ENCODE assay signal across 8 mouse cellular contexts in the genomic region with DNA sequence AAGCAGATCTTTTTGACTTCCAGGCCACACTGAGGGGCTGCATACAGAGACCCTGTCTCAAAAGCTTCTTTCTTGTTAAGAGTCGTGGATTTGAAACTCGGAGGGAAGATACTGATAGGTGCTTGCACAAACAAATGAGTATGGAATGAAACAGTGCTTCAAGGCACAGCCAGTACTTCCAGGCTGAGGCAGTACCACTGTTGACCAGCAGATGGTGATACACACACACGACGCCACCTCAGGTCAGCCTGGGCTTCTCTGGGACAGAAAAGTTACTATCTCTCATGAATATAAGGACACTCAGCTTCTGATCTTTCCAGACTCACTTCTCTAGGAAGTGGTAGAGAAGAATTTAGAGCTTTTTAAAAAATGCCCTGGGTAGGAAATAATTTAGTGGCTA. TPM values are rescaled to one million over a fixed set of nuclear protein-coding genes. Genes with fewer than 3 reads are reported as not detected.
DNase-seq lines count a peak whose midpoint lies in the region; TF ChIP-seq lines count a peak whose summit lies in the region.
"Had no signal": no experiment of that assay in that cellular context is flagged by ENCODE, and none has a peak within 500 bp of the region (broad histone marks: within the 10 kb centered on the region; RNA-seq: fewer than 3 reads in every experiment).

No protein-coding gene starts in this region.

- H3K9ac ChIP-seq in ES-E14 (ENCODE audit: insufficient read depth, low read depth, low read length, poor library complexity, severe bottlenecking), result no peak overlapping the region
- H3K9ac ChIP-seq: neural tube, embryonic 12.5 days had no signal

- no peak overlapping the region for H3K4me3 ChIP-seq in ES-E14 (ENCODE audit: insufficient read depth in 1 of 2, low read depth in 1 of 2, low read length in 2 of 2, poor library complexity in 1 of 2, severe bottlenecking in 1 of 2)
- no peak overlapping the region for H3K4me3 ChIP-seq in heart, embryonic 10.5 days
- H3K4me3 ChIP-seq in small intestine, adult 2 months (ENCODE audit: low read depth, low read length), result no peak overlapping the region
- H3K4me3 ChIP-seq: neural tube, embryonic 12.5 days had no signal

- H3K27me3 ChIP-seq in heart, embryonic 10.5 days (ENCODE audit: insufficient read depth, poor library complexity, severe bottlenecking), result no peaks in the 10 kb centered on the region
- H3K27me3 ChIP-seq in small intestine, adult 2 months (ENCODE audit: control insufficient read depth, insufficient read depth, low read length), result no peaks in the 10 kb centered on the region
- H3K27me3 ChIP-seq: neural tube, embryonic 12.5 days had no signal

- DNase-seq in ES-E14 (ENCODE audit: low read depth, low spot score), result peak; percentile 71
- peak; percentile 87 for DNase-seq in adrenal gland, postnatal 10 days
- DNase-seq in embryo, embryonic 11.5 days (ENCODE audit: low read depth, low spot score), result peak; percentile 71
- DNase-seq in heart, embryonic 10.5 days (ENCODE audit: low spot score), result peak; percentile 77
- peak; percentile 52 for DNase-seq in layer of hippocampus, adult 9-11 months
- peak; percentile 85 for DNase-seq in lung, postnatal 14 days

- no peak for TF ChIP-seq POLR2A in small intestine, adult 2 months (IDR thresholded peaks at IDR 0.05; ENCODE audit: low read depth, low read length)

- H3K9me3 ChIP-seq in ES-E14 (ENCODE audit: control insufficient read depth, insufficient read depth, low read depth, low read length), result no peaks in the 10 kb centered on the region
- H3K9me3 ChIP-seq in heart, embryonic 10.5 days, result no peaks in the 10 kb centered on the region
- H3K9me3 ChIP-seq: neural tube, embryonic 12.5 days had no signal

- WGBS in heart, embryonic 10.5 days, result 18% methylated on average over 4 of the region's 4 CpGs
- WGBS in small intestine, adult 2 months, result 16% methylated on average over 4 of the region's 4 CpGs

- H3K4me1 ChIP-seq in ES-E14 (ENCODE audit: control insufficient read depth in 2 of 2, insufficient read depth in 2 of 2, low read length in 2 of 2, poor library complexity in 1 of 2), result no peaks in the 10 kb centered on the region
- no peaks in the 10 kb centered on the region for H3K4me1 ChIP-seq in heart, embryonic 10.5 days
- no peaks in the 10 kb centered on the region for H3K4me1 ChIP-seq in small intestine, adult 2 months (ENCODE audit: control insufficient read depth, insufficient read depth, insufficient read length, low read length)
- H3K4me1 ChIP-seq: neural tube, embryonic 12.5 days had no signal

- in situ Hi-C loops in ES-E14 (cut with MboI; ENCODE audit: low sequenced_read_pairs in 2 of 2, unreplicated experiment in 2 of 2), result loop anchor here in 1 of 2 experiments (10.0 kb wide), 1 partner anchor 108 kb away; no protein-coding TSS in a partner anchor

- peak; percentile 96; the same call in 1 of the 2 replicates for TF ChIP-seq CTCF in small intestine, adult 2 months (IDR thresholded peaks at IDR 0.05; ENCODE audit: extremely low read depth, insufficient read length, insufficient replicate concordance, low read depth, low read length)

- H3K27ac ChIP-seq in ES-E14 (ENCODE audit: insufficient read depth, low read depth, low read length, poor library complexity, severe bottlenecking), result no peak overlapping the region
- H3K27ac ChIP-seq in heart, embryonic 10.5 days, result no peak overlapping the region
- H3K27ac ChIP-seq in small intestine, adult 2 months (ENCODE audit: insufficient read depth, low read depth, low read length), result no peak overlapping the region
- H3K27ac ChIP-seq: neural tube, embryonic 12.5 days had no signal

- H3K36me3 ChIP-seq in ES-E14 (ENCODE audit: control insufficient read depth, insufficient read depth, low read length, poor library complexity, severe bottlenecking), result peaks cover 7% of the 10 kb centered on the region; the same call in 1 of the 2 replicates
- peaks cover 66% of the 10 kb centered on the region for H3K36me3 ChIP-seq in heart, embryonic 10.5 days
- H3K36me3 ChIP-seq in small intestine, adult 2 months (ENCODE audit: control insufficient read depth, insufficient read depth, low read length), result peaks cover 48% of the 10 kb centered on the region

TF ChIP-seq in ES-E14, 5 proteins besides CTCF, POLR2A, EP300 and RAD21:
- peak; percentile 94 for TF ChIP-seq ZC3H11A (IDR thresholded peaks at IDR 0.05; ENCODE audit: borderline replicate concordance, low read depth, low read length)
- TF ChIP-seq HCFC1 (IDR thresholded peaks at IDR 0.05; ENCODE audit: borderline replicate concordance, insufficient read depth, low read length), result no peak

RNA-seq across cellular contexts. Expression of a gene that starts 55.6 kb away (rescaled TPM):
- 1.8 and 2.1 TPM in 2 replicates for total RNA-seq in ES-E14 (2012; rRNA removed)
- 1 to 10 TPM; 7.4 to 9.4 TPM for total RNA-seq in adrenal gland, postnatal 10 days (2021)
- 2.1 and 3.5 TPM in 2 replicates for polyA plus RNA-seq in heart, embryonic 10.5 days (2016; fragmentation: Nextera tagmentation; extraction: Ambion mirVana)
- 9.1 and 10.4 TPM in 2 replicates for polyA plus RNA-seq in small intestine, adult 2 months (2012; rRNA removed)
